Mouse (Mus musculus): ENCODE results near the gene Myf5. TPM values are rescaled to one million over a fixed set of nuclear protein-coding genes. Genes with fewer than 3 reads are reported as not detected.

Gene Myf5
- not detected in 2 replicates for polyA plus RNA-seq (2012)

DNA sequence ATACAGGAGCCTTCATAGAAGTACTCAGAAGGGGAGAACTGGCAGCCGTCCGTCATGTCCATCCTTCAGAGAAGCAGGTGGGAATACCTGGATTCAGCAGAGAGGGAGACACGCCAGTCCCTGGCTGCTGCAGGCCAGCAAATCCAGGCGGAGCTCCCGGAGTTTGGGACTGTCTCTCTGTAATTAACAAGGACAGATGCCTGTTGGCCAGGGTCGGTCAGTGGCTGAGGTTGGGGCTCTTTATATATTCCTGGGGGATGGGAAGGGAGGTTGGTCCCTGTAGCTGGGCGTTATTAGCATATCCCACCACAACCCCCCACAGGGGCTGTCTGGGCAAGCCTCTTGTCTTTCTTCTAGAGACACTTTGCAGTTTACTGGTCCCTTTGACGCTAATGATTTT lies at the start of gene Myf5:
TSS of gene Myf5 (minus strand) at position 265 of the 400 bp plus-strand sequence.
- TF ChIP-seq GATA1 (IDR thresholded peaks at IDR 0.05; ENCODE audit: low read length) = no peak

- TF ChIP-seq GATA1 (IDR thresholded peaks at IDR 0.05; ENCODE audit: low read length) = no peak
Measured at GRCm38 (mm10) chr10:107528758-107529157, 42.8 kb upstream of the Myf5 start.

- no peak for TF ChIP-seq GATA1 (IDR thresholded peaks at IDR 0.05; ENCODE audit: low read length)
Measured at GRCm38 (mm10) chr10:107519216-107519615, 33.3 kb upstream of the Myf5 start.

DNA sequence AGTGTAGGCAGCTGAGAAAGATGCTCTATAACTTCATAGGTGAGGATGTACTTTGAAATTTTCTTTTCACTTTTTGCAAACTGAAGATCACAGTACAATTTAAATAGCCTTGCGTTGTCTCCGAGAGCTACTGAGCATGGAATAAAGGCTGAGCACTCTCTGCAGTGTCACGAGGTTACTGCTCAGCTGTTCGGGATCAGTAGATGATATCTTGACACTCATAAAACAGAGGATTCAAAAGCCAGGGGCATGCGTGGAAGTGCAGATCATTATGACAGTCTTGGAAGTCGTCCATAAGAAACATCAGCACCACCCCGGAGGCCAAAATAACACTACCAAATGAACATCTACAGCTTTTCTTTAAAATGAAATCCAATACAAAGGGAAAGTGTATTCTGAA lies 30.7 kb upstream of the Myf5 start:
- TF ChIP-seq GATA1 (IDR thresholded peaks at IDR 0.05; ENCODE audit: low read length) = no peak

DNA sequence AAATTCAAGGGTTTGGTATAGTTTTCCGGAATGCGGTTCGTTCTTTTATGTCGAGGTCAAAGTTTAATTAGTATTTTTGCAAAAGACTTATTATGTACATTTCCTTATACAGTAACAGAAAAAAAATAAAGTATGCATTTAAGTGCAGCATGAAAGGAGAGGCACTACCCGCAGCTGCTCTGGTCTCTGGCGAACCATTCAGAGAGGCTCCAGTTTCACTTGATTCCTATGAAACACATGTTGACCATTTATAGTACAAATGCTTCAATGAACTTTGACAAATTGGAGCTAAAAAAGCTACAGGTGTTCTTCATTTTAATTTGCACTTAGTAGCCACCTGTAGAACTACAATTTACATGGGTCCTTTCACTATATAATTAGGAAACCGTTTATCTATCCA lies 28.8 kb upstream of the Myf5 start:
- TF ChIP-seq GATA1 (IDR thresholded peaks at IDR 0.05; ENCODE audit: low read length) = no peak

DNA sequence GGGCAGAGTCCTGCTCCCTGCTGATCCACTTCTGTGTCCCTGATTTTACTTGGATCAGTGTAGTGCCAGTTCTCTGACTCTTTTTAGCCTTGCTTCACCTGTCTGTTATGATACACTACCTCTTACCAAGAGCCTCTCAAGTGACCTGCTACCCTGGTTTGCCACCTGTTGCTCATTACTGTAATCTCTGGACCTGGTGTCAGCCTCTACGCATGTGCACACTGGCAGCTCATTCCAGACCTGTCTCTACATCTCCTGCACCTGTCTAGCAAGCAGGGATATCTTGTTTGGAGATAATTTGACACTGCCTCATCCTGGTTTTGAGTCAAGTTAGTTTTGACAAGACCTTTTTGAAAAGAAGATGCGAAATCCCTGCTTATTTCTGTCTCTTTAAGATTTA lies 20.5 kb upstream of the Myf5 start:
- TF ChIP-seq GATA1 (IDR thresholded peaks at IDR 0.05; ENCODE audit: low read length) = no peak

- no peak for TF ChIP-seq GATA1 (IDR thresholded peaks at IDR 0.05; ENCODE audit: low read length)
Measured at GRCm38 (mm10) chr10:107503430-107503829, 17.5 kb upstream of the Myf5 start.

- no peak for TF ChIP-seq GATA1 (IDR thresholded peaks at IDR 0.05; ENCODE audit: low read length)
Measured at GRCm38 (mm10) chr10:107502193-107502592, 16.3 kb upstream of the Myf5 start.

GRCm38 (mm10) chr10:107499656-107500055 lies 13.7 kb upstream of the Myf5 start:
- no peak for TF ChIP-seq GATA1 (IDR thresholded peaks at IDR 0.05; ENCODE audit: low read length)

DNA sequence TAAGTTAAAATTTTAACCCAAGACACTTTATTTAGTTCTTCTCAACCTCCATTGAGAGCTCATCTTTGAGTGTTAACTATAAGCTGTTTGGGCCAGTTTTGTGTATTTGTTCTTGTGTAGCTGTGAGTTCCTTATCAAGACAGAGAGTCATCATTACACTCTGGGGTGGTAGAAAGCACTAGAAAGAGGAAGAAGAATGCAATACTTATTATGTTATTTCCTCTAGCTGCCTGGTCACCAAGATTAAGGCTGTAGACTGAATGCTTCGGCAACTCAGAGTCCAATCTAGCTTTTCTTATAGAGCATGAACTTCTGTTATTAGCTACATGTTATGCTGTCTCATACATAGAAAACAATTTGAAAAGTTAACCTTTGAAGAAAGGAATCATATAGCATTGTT lies 10.5 kb upstream of the Myf5 start:
- no peak for TF ChIP-seq GATA1 (IDR thresholded peaks at IDR 0.05; ENCODE audit: low read length)

- TF ChIP-seq GATA1 (IDR thresholded peaks at IDR 0.05; ENCODE audit: low read length) = no peak
Measured at GRCm38 (mm10) chr10:107494568-107494967, 8.6 kb upstream of the Myf5 start, which contains the start of gene Myf6. TSS of gene Myf6 (minus strand) at chr10:107494737.

DNA sequence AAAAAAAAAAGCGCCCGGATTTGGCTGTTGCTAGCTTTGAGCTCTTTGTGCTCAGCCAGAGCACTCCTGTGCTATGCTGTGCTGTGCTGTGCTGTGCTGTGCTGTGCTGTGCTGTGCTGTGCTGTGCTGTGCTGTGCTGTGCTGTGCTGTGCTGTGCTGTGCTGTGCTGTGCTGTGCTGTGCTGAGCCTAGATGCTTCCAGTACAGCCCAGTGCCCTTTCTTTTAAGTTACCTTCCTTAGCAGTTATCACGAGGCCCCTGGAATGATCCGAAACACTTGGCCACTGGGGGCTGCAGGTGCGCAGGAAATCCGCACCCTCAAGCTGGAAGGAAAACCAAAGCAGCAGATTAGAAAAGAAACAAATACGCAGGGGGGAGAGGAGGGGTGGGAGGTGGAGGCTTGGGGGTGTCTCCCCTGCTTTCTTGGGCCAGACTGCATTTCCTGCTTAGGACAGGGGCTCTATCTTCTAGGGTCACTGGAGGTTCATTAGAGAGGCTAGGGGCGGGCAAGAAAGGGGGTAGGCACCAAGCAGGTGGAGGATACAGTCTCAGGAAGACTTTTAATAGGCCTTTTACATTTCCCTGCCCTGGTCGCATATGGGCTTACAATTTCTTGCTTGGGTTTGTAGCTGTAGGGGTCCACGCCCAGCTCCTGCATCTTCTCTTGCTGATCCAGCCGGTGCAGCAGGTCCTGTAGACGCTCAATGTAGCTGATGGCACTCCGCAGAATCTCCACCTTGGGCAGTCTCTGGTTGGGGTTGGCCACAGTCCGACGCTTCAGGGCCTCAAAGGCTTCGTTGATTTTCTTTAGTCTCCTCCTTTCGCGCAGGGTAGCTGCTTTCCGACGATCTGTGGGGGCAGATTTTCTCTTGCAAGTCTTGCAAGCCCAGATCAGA lies 7.9 kb upstream of the Myf5 start:
- no peak for TF ChIP-seq GATA1 (IDR thresholded peaks at IDR 0.05; ENCODE audit: low read length)

- TF ChIP-seq GATA1 (IDR thresholded peaks at IDR 0.05; ENCODE audit: low read length) = no peak
Measured at GRCm38 (mm10) chr10:107492867-107493579, 7.1 kb upstream of the Myf5 start.

GRCm38 (mm10) chr10:107488654-107489315 lies 2.9 kb upstream of the Myf5 start:
- no peak for TF ChIP-seq GATA1 (IDR thresholded peaks at IDR 0.05; ENCODE audit: low read length)

GRCm38 (mm10) chr10:107486770-107487169 lies 836 bp upstream of the Myf5 start:
- TF ChIP-seq GATA1 (IDR thresholded peaks at IDR 0.05; ENCODE audit: low read length) = no peak

GRCm38 (mm10) chr10:107484050-107484449 lies 1.9 kb downstream of the Myf5 start:
- TF ChIP-seq GATA1 (IDR thresholded peaks at IDR 0.05; ENCODE audit: low read length) = no peak
